Mouse (Mus musculus): ENCODE measurements at regions not wholly inside any gene's neighbourhood (a gene's known extent, or its start where the extent isn't known, plus 50 kb on each side); places are given as distances from the start of the nearest gene placed in this dataset.
A peak's percentile ranks its signal among the peaks of the same experiment; 100 is the strongest.

- H3K9me3 ChIP-seq (ENCODE audit: control insufficient read depth, low read length), result no peaks in the 10 kb centered on the region
- H3K27me3 ChIP-seq (ENCODE audit: control insufficient read depth, insufficient read depth, low read length), result no peaks in the 10 kb centered on the region
- DNase-seq (ENCODE audit: low spot score), result no peak
- 21% methylated on average over 1 of the region's 1 CpGs for WGBS
- 0 out of 2 replicates have a peak, but pooled peaks have one; percentile 53 for ATAC-seq (replicated peaks; ENCODE audit: low FRiP score)
- H3K4me2 ChIP-seq (ENCODE audit: low read depth, low read length, severe bottlenecking), result no peak overlapping the region
- H3K9ac ChIP-seq (ENCODE audit: low read length), result no peak overlapping the region
- H3K4me1 ChIP-seq (replicated peaks; ENCODE audit: control insufficient read depth, insufficient read depth, low read length), result no peaks in the 10 kb centered on the region
- H3K4me3 ChIP-seq (ENCODE audit: low read depth, low read length), result no peak overlapping the region
- no peaks in the 10 kb centered on the region for H3K36me3 ChIP-seq (ENCODE audit: control insufficient read depth, insufficient read depth, low read length)
- H3K27ac ChIP-seq (ENCODE audit: low read depth, low read length), result no peak overlapping the region
Observed at GRCm38 (mm10) chr9:90774296-90774695, 503.7 kb upstream of the Tbc1d2b start.

GRCm38 (mm10) chr9:90789545-90789944, 518.9 kb upstream of the Tbc1d2b start:
- Histone ChIP-seq H3K4me1 (replicated peaks; ENCODE audit: control insufficient read depth, insufficient read depth, low read length) (no peaks in the 10 kb centered on the region), H3K27ac (ENCODE audit: low read depth, low read length) (no peak overlapping the region), H3K4me2 (ENCODE audit: low read depth, low read length, severe bottlenecking) (no peak overlapping the region), H3K27me3 (ENCODE audit: control insufficient read depth, insufficient read depth, low read length) (no peaks in the 10 kb centered on the region), H3K9me3 (ENCODE audit: control insufficient read depth, low read length) (no peaks in the 10 kb centered on the region), H3K9ac (ENCODE audit: low read length) (no peak overlapping the region), H3K36me3 (ENCODE audit: control insufficient read depth, insufficient read depth, low read length) (no peaks in the 10 kb centered on the region), H3K4me3 (ENCODE audit: low read depth, low read length) (no peak overlapping the region)
- no peak for ATAC-seq (replicated peaks; ENCODE audit: low FRiP score)
- no peak for DNase-seq (ENCODE audit: low spot score)

GRCm38 (mm10) chr9:90791871-90792270, 521.3 kb upstream of the Tbc1d2b start:
- H3K4me2 ChIP-seq (ENCODE audit: low read depth, low read length, severe bottlenecking), result no peak overlapping the region
- H3K9me3 ChIP-seq (ENCODE audit: control insufficient read depth, low read length), result no peaks in the 10 kb centered on the region
- H3K4me1 ChIP-seq (replicated peaks; ENCODE audit: control insufficient read depth, insufficient read depth, low read length), result no peaks in the 10 kb centered on the region
- DNase-seq (ENCODE audit: low spot score) (no peak), ATAC-seq (replicated peaks; ENCODE audit: low FRiP score) (no peak)
- H3K27ac ChIP-seq (ENCODE audit: low read depth, low read length), result no peak overlapping the region
- no peaks in the 10 kb centered on the region for H3K27me3 ChIP-seq (ENCODE audit: control insufficient read depth, insufficient read depth, low read length)
- H3K9ac ChIP-seq (ENCODE audit: low read length), result no peak overlapping the region
- H3K36me3 ChIP-seq (ENCODE audit: control insufficient read depth, insufficient read depth, low read length), result no peaks in the 10 kb centered on the region
- H3K4me3 ChIP-seq (ENCODE audit: low read depth, low read length), result no peak overlapping the region
- WGBS, result 74% methylated on average over 2 of the region's 2 CpGs

GRCm38 (mm10) chr9:90816844-90817243, 545.4 kb upstream of the Zic4 start:
- Histone ChIP-seq H3K9me3 (ENCODE audit: control insufficient read depth, low read length) (no peaks in the 10 kb centered on the region), H3K27ac (ENCODE audit: low read depth, low read length) (no peak overlapping the region), H3K27me3 (ENCODE audit: control insufficient read depth, insufficient read depth, low read length) (no peaks in the 10 kb centered on the region), H3K9ac (ENCODE audit: low read length) (no peak overlapping the region), H3K4me1 (replicated peaks; ENCODE audit: control insufficient read depth, insufficient read depth, low read length) (no peaks in the 10 kb centered on the region), H3K4me2 (ENCODE audit: low read depth, low read length, severe bottlenecking) (no peak overlapping the region), H3K36me3 (ENCODE audit: control insufficient read depth, insufficient read depth, low read length) (no peaks in the 10 kb centered on the region), H3K4me3 (ENCODE audit: low read depth, low read length) (no peak overlapping the region)
- WGBS, result 58% methylated on average over 4 of the region's 4 CpGs
- ATAC-seq (replicated peaks; ENCODE audit: low FRiP score) (no peak), DNase-seq (ENCODE audit: low spot score) (no peak)

GRCm38 (mm10) chr9:90823574-90824280, 538.5 kb upstream of the Zic4 start:
- H3K4me3 ChIP-seq (ENCODE audit: low read depth, low read length), result no peak overlapping the region
- DNase-seq (ENCODE audit: low spot score) (no peak), ATAC-seq (replicated peaks; ENCODE audit: low FRiP score) (no peak)
- WGBS, result 69% methylated on average over 4 of the region's 4 CpGs
- no peaks in the 10 kb centered on the region for H3K4me1 ChIP-seq (replicated peaks; ENCODE audit: control insufficient read depth, insufficient read depth, low read length)
- H3K4me2 ChIP-seq (ENCODE audit: low read depth, low read length, severe bottlenecking), result no peak overlapping the region
- H3K27me3 ChIP-seq (ENCODE audit: control insufficient read depth, insufficient read depth, low read length), result no peaks in the 10 kb centered on the region
- no peaks in the 10 kb centered on the region for H3K9me3 ChIP-seq (ENCODE audit: control insufficient read depth, low read length)
- H3K9ac ChIP-seq (ENCODE audit: low read length), result no peak overlapping the region
- H3K36me3 ChIP-seq (ENCODE audit: control insufficient read depth, insufficient read depth, low read length), result no peaks in the 10 kb centered on the region
- H3K27ac ChIP-seq (ENCODE audit: low read depth, low read length), result no peak overlapping the region

- WGBS, result 86% methylated on average over 3 of the region's 3 CpGs
- DNase-seq (ENCODE audit: low spot score) (no peak), ATAC-seq (replicated peaks; ENCODE audit: low FRiP score) (no peak)
- Histone ChIP-seq H3K27me3 (ENCODE audit: control insufficient read depth, insufficient read depth, low read length) (no peaks in the 10 kb centered on the region), H3K36me3 (ENCODE audit: control insufficient read depth, insufficient read depth, low read length) (no peaks in the 10 kb centered on the region), H3K4me1 (replicated peaks; ENCODE audit: control insufficient read depth, insufficient read depth, low read length) (no peaks in the 10 kb centered on the region), H3K9ac (ENCODE audit: low read length) (no peak overlapping the region), H3K27ac (ENCODE audit: low read depth, low read length) (no peak overlapping the region), H3K4me2 (ENCODE audit: low read depth, low read length, severe bottlenecking) (no peak overlapping the region), H3K9me3 (ENCODE audit: control insufficient read depth, low read length) (no peaks in the 10 kb centered on the region), H3K4me3 (ENCODE audit: low read depth, low read length) (no peak overlapping the region)
Observed at GRCm38 (mm10) chr9:90827474-90827873, 534.7 kb upstream of the Zic4 start.

- peaks cover 1% of the 10 kb centered on the region; the same call in 1 of the 2 replicates for H3K4me1 ChIP-seq (replicated peaks; ENCODE audit: control insufficient read depth, insufficient read depth, low read length)
- DNase-seq (ENCODE audit: low spot score) (no peak), ATAC-seq (replicated peaks; ENCODE audit: low FRiP score) (no peak)
- H3K36me3 ChIP-seq (ENCODE audit: control insufficient read depth, insufficient read depth, low read length), result no peaks in the 10 kb centered on the region
- H3K27ac ChIP-seq (ENCODE audit: low read depth, low read length), result no peak overlapping the region
- H3K4me2 ChIP-seq (ENCODE audit: low read depth, low read length, severe bottlenecking), result peak overlapping the region; percentile 8; the same call in 1 of the 2 replicates
- no peaks in the 10 kb centered on the region for H3K27me3 ChIP-seq (ENCODE audit: control insufficient read depth, insufficient read depth, low read length)
- H3K9ac ChIP-seq (ENCODE audit: low read length), result no peak overlapping the region
- 37% methylated on average over 5 of the region's 5 CpGs for WGBS
- H3K9me3 ChIP-seq (ENCODE audit: control insufficient read depth, low read length), result no peaks in the 10 kb centered on the region
- H3K4me3 ChIP-seq (ENCODE audit: low read depth, low read length), result no peak overlapping the region
Observed at GRCm38 (mm10) chr9:90828701-90829100, 533.5 kb upstream of the Zic4 start.

DNA sequence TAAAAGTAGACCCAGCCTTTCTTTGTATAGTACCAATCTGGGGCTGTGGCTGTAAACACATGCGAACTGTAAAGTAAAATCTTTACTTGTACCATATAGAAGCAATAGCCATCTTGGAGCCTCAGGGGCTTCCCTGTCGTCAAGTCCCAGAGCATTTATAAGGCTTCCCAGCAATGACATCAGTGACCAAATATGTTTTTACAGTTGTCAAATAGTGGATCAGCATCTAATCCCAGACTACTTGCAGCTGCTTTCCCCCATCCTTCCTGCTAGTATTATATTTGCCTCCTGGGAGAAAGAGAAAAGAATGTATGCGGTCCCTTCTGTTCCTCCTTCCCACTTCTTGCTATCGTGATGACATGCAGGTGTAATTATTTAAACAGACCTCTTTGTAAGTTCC, 531.5 kb upstream of the Zic4 start:
- H3K9ac ChIP-seq (ENCODE audit: low read length), result no peak overlapping the region
- ATAC-seq (replicated peaks; ENCODE audit: low FRiP score) (no peak), DNase-seq (ENCODE audit: low spot score) (no peak)
- no peak overlapping the region for H3K27ac ChIP-seq (ENCODE audit: low read depth, low read length)
- H3K4me1 ChIP-seq (replicated peaks; ENCODE audit: control insufficient read depth, insufficient read depth, low read length), result peaks cover 5% of the 10 kb centered on the region; the same call in 1 of the 2 replicates
- H3K9me3 ChIP-seq (ENCODE audit: control insufficient read depth, low read length), result no peaks in the 10 kb centered on the region
- H3K4me3 ChIP-seq (ENCODE audit: low read depth, low read length), result no peak overlapping the region
- no peak overlapping the region for H3K4me2 ChIP-seq (ENCODE audit: low read depth, low read length, severe bottlenecking)
- 70% methylated on average over 4 of the region's 4 CpGs for WGBS
- no peaks in the 10 kb centered on the region for H3K36me3 ChIP-seq (ENCODE audit: control insufficient read depth, insufficient read depth, low read length)
- H3K27me3 ChIP-seq (ENCODE audit: control insufficient read depth, insufficient read depth, low read length), result no peaks in the 10 kb centered on the region

All from forebrain, embryonic 11.5 days (tissue).